Mouse (Mus musculus) embryo, embryonic 10 days (tissue): ENCODE data around the gene Psmc2.

Experiments
- DNase-seq: peaks from one replicate; pipeline ENCODE4 v3.0.0-alpha.2; 2015; ENCODE audit warnings: low spot score

Psmc2 gene

GRCm38 (mm10) chr5:21785053-21785452 is at the start of gene Psmc2, which contains the start of gene Dnajc2:
TSS of gene Psmc2 (plus strand) at chr5:21785283.
TSS of gene Dnajc2 (minus strand) at chr5:21785251.
- DNase-seq, result peak; percentile 88

- peak; percentile 82 for DNase-seq
Observed at GRCm38 (mm10) chr5:21735584-21735983, 49.5 kb upstream of the Psmc2 start.

- no peak for DNase-seq
Observed at GRCm38 (mm10) chr5:21736046-21736445, 49.0 kb upstream of the Psmc2 start.

DNA sequence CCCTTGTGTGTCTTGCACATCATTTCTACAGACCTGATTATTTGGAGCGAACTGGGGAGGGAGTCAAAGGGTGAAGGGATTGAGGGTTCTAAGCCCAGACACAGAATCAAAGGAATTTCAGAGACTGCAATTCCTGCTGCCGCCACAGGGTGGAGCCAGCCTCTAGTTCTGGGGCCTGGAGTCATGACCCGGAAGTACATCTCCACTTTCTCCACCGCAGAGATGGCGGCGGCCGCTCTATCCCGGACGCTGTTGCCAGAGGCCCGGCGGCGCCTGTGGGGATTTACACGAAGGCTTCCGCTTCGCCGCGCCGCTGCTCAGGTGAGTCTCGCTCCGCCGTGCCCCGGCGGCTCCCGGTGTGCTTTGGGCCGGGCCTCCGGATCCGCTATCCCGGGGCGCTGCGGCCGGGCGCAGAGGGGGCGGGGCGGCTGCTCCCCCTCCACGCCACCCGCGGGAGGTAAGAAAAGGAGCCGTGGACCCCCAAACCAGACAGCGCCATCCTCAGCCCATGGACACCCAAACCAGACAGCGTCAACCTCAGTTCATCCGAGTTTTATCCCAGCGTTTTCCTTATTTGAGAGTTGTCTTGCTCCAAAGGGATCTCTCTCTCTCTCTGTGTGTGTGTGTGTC is 48.0 kb upstream of the Psmc2 start, which contains the start of gene Pmpcb:
Pmpcb (plus strand) TSS at position 186 of the 630 bp plus-strand sequence.
- DNase-seq, result peak; percentile 91

- DNase-seq, result no peak
Observed at GRCm38 (mm10) chr5:21737620-21738019, 47.5 kb upstream of the Psmc2 start.

DNA sequence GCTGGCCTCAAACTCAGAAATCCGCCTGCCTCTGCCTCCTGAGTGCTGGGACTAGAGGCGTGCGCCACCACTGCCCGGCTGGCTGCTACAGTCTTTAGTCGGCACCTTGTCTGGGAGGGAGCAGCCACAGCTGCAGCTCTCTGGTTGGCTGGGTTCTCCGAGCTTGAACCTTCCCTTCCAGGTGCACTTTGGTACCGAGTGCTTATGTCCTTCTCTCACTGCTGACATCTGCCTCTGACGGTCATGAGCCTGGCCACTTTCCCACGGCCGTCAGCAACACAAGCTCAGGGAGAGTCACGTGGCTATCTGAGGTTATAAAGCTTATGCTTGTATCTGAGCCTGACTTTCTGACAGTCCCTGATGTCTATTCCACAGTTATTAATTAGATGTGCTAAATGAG is 46.0 kb upstream of the Psmc2 start:
- no peak for DNase-seq

DNA sequence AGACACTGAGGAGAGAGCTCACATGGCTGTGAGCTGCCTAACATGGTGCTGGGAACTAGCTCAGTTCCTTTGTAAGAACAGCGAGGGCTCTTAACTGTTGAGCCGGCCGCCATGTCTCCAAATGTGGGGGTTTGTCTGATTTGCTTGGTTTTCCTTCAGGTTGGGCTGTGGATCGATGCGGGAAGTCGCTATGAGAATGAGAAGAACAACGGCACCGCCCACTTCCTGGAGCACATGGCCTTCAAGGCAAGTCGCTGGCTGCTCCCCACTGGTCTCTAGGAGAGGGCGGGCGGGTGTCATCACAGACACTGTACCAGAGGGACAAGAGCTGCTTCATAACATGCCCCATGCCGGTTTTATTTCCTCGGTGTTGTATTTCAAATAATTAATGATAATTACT is 45.2 kb upstream of the Psmc2 start:
- DNase-seq, result no peak

GRCm38 (mm10) chr5:21743606-21744005 is 41.5 kb upstream of the Psmc2 start:
- no peak for DNase-seq

DNA sequence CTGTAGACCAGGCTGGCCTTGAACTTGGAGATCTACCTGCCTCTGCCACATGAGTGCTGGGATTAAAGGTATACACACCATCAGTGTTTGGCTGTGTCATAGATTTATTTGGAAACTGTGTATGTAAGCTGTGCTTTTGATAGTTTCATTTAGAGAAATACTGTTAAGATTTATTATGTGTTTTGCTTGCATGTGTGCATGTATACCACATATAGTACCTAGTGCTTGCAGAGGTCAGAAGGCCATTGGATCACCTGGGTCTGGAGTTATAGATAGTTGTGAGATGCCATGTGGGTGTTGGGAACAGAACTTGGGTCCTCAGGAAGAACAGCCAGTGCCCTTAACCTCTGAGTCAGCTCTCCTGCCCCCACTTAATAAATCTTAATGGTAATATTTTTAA is 40.4 kb upstream of the Psmc2 start:
- no peak for DNase-seq

- DNase-seq, result no peak
Observed at GRCm38 (mm10) chr5:21745966-21746365, 39.1 kb upstream of the Psmc2 start.

GRCm38 (mm10) chr5:21768506-21768905 is 16.6 kb upstream of the Psmc2 start:
- DNase-seq, result no peak

- DNase-seq, result no peak
Observed at GRCm38 (mm10) chr5:21769841-21770240, 15.2 kb upstream of the Psmc2 start.

- no peak for DNase-seq
Observed at GRCm38 (mm10) chr5:21776491-21776890, 8.6 kb upstream of the Psmc2 start.

GRCm38 (mm10) chr5:21784161-21785052 is 676 bp upstream of the Psmc2 start:
- DNase-seq, result peak; percentile 41

DNA sequence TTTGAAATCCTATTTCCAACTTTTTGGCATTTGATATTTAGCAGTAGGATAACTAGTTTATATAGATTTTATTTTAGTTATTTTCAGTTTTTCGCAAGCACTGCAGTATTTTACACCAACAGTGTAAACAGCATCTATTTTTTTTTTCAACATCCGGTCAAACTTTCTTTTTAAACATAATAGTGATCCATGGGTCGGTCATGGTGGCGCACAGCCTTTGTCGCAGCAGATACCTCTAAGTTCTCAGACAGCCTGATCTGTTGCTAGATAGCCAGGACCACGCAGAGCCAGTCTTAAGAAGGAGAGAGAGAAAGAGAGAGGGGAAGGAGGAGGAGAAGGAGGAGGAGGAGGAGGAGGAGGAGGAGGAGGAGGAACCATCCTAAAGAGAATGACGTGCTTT is 693 bp downstream of the Psmc2 start:
- DNase-seq, result no peak

DNA sequence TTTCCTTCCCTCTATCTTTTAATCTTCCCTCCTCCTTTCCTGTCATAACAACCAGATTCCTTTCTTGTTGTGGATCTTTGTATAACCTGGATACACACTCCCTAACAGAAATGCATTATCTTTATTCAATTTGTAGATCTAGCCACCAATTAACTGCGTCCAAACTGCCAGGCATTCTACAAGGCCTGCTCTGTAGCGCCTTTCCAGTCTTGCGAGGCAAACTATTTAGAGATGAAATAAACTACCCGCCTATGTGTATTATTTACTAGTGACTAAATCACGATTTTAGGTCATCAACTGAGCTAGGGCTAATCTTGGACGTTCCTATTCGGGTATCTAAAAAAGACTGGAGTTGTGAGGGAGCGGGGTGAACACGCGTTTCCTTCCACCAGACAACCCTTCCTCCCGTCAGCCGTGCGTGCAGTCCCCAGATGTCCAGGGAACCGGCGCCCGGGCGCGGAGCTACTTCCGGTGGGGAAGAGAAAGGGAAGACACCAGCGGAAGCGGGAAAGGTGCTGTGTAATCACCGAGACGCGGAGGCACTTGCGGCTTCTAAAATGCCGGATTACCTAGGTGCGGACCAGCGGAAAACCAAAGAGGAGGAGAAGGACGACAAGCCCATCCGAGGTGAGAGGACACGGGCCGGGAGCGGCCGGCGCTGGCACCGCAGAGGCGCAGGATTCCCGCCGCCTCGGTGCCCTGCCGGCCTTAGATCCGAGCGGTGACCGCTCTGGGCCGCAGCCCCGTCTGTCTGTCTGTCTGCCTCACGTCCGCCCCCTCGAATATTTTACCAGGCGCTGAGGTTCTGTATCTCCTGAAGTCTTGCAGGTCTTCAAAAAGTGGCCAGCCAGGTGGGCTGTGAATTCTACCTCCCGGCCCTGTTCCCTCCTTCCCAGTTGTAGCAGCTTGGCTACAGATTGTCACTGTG is 1.4 kb downstream of the Psmc2 start:
- peak; percentile 93 for DNase-seq

DNA sequence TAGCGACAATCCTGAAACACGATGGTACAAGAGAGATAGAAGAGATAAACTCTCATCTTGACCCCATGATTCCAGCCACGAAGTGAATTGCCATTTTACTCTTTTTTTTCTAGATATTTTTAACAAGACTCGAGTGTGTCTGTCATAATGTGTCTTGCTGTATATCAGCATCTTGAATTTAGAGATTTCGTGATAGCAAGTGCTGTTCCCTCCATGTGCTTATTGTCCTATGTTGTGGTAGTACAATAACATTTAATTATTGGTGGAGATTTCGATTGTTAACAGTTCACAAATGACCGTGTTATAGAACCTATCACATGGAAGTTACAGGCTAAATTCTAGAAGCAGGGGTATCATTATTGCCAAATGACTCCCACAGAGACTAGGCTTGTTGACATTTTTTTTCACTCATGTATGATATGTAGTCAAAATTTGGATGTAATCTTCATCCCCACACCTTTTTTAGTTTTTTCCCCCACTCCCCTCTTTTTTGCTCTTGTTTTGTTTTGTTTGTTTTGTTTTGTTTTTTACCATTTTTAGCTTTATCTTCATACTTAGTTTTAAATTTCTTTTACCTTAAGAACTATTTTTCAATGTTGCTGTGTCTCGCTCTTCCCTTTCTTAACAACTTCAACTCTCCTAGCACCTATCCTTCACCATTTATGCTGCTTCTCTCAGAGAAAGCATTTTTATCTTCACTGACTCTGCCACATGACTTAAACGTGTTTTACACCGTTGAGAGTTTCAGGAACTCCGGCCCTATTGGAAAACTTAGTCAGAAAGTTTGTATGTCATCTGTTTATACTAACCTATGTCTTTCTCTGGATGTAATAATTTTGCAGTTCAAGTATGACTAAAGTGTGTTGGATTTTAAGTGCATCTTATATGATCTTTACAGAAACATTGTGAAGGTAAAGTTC is 2.4 kb downstream of the Psmc2 start:
- DNase-seq, result no peak

DNA sequence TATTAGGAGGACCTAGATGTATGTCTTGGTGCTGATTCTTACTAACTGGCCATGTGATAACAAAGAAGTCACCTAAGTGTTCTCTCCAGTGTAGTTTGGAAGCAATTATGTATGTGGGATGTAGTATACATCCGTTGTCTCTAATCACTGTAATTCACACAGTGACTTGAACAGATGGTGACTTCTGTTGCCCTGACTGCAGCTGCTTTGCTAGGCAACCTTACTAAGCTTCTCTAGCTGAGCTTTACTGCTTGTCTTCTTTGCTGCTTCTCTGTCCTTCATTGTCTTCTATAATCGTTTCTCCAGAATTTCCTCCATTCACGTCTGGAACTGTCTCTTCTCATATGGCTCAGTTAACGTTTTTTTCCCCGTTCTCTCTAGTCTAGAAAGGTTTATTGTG is 4.0 kb downstream of the Psmc2 start:
- no peak for DNase-seq

DNA sequence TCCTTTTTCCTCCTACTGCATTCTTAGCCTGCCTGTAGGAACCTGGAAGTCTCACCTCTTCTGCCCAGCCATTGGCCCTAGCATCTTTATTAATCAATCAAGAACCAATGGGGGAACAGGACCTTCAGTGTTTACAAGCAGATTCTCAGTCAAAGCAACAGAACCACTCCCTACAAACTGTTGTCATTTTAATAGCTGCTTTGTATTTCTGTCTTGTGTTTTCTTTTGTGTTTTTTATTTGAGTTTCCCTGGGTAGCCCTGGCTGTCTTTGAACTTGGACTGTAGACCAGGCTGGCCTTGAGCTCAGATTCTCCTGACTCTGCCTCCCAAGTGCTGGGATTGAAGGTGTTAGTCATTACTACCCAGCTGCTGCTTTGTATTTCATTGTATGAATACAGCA is 7.1 kb downstream of the Psmc2 start:
- no peak for DNase-seq

DNA sequence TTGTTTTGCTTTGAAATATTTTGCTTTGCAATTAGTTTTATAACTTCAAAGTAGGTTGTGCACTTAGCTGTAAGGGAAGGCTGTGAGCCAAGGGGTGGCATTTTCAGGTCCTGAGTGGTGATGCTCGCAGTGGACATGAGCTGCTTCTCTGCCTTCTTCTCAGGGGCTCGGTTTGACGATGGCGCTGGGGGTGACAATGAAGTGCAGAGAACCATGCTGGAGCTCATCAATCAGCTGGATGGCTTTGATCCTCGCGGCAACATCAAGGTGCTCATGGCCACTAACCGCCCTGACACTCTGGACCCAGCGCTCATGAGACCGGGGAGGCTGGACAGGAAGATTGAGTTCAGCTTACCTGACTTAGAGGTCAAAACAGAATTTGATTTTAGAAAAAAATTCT is 17.8 kb downstream of the Psmc2 start:
- no peak for DNase-seq

DNA sequence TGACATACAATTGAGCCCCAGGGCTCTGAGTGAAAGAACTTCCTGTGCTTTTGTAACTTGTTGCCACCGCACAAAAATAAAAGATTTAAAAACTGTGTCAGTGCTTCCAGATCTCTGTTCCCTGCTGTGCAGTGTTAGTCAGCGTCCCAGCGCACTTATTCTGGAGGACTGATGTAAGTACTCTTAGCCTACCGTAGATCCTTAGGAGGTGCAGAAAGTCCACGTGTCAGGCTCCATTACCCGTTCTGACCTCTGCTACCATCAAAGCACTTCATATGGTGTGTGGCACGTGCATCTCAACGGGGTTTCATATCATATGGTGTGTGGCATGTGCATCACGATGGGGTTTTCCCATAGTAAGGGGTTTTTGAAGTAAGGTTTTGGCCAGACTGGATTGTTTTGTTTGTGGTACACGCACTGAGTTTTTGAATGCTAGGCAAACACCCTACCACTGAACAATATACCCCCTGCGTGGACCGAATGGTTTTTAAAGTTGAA is 18.7 kb downstream of the Psmc2 start:
- no peak for DNase-seq
